Mouse (Mus musculus) midbrain, embryonic 15.5 days (tissue): Measurements from ENCODE around the gene Mrps5. TPM values are rescaled to one million over a fixed set of nuclear protein-coding genes. Genes with fewer than 3 reads are reported as not detected.

Experiments
- ATAC-seq: fragments of 200-750 bp; cut with Nextera tagmentation; replicated peaks from 2 replicates; pipeline ENCODE4 v1.8.0; 2017; ENCODE audit warnings: moderate TSS enrichment
- H3K27ac ChIP-seq: fragments of 300-500 bp; sonication (generic); 2 replicates; pipeline ENCODE4 v1.5.1; 2015; ENCODE audit warnings: mild to moderate bottlenecking, inconsistent platforms
- H3K27me3 ChIP-seq: fragments of 300-500 bp; sonication (generic); replicated peaks from 2 replicates; pipeline ENCODE4 v1.6.1; 2015; ENCODE audit warnings: inconsistent platforms
- H3K36me3 ChIP-seq: fragments of 300-500 bp; sonication (generic); replicated peaks from 2 replicates; pipeline ENCODE4 v1.6.1; 2015; ENCODE audit warnings: inconsistent platforms
- H3K4me1 ChIP-seq: fragments of 300-500 bp; sonication (generic); 2 replicates; pipeline ENCODE4 v1.6.1; 2015; ENCODE audit warnings: inconsistent platforms
- H3K4me2 ChIP-seq: fragments of 300-500 bp; sonication (generic); 2 replicates; pipeline ENCODE4 v1.6.1; 2015; ENCODE audit warnings: inconsistent platforms, mild to moderate bottlenecking, moderate library complexity
- H3K4me3 ChIP-seq: fragments of 300-500 bp; sonication (generic); 2 replicates; pipeline ENCODE4 v1.5.1; 2015; ENCODE audit warnings: mild to moderate bottlenecking, inconsistent platforms
- H3K9ac ChIP-seq: fragments of 300-500 bp; sonication (generic); 2 replicates; pipeline ENCODE4 v1.6.1; 2015; ENCODE audit warnings: mild to moderate bottlenecking, inconsistent platforms
- H3K9me3 ChIP-seq: fragments of 300-500 bp; sonication (generic); 2 replicates; pipeline ENCODE4 v1.6.1; 2016; ENCODE audit warnings: inconsistent platforms
- WGBS: fragments of 180-500 bp; shearing (Covaris S2); methylation state at CpG from one replicate; pipeline ENCODE4 v1.1.7; 2015; ENCODE audit warnings: mixed read lengths; 5-methylcytosine and 5-hydroxymethylcytosine counted together
- polyA plus RNA-seq: library from polyadenylated mRNA; unstranded; fragments of >200 nt; fragmentation: Nextera tagmentation; extraction: Ambion mirVana; gene quantifications from 2 replicates; pipeline ENCODE4 v1.2.1, GENCODE M21; 2015

The Mrps5 gene
- 145 and 151 TPM in 2 replicates for polyA plus RNA-seq

DNA sequence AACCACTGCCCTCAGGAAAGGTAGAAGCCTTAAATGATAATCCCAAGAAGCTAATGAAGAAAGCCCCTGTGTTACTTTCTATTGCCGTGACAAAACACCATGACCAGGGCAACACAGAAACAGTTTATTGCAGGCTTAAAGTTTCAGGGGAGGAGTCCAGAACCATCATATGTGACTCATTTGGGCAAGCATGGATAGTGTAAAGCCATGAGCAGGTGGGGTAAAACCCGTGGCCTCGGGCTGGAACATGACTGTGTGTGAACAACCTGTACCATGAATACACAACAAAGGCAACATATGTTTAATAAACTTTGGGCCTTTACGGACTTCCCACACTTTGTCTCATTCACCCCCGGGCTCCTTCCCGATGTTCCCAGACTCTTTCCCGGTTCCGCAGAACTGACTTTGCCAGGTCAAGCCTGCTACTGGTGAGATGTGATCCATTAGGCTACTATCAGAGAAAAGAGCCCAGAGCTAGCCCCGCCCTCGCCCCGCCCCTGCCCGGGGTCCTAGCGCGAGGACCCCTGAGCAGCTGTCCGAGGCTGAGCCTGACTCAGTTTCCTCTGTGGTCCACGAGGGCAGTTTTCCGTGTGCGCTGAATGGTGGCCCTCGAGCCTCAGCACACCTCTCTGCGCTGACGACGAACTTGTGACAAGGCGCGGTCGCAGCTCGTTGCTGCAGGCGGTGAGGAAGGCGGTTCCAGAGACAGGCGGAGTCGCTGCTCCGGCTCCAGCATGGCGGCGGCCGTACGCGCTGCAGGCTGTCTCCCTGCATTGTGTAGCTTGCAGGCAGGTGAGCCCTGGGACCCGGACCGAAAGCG lies at the start of gene Mrps5, which contains the start of gene Zfp661:
TSS of gene Mrps5 (plus strand) at position 529 of the 820 bp plus-strand sequence.
TSS of gene Zfp661 (minus strand) at position 401 of the 820 bp plus-strand sequence.
- peak within 1 kb of the TSS; percentile 94 for H3K27ac ChIP-seq
- H3K9ac ChIP-seq = peak within 1 kb of the TSS; percentile 77
- peak within 1 kb of the TSS; percentile 63 for H3K4me2 ChIP-seq
- H3K9me3 ChIP-seq = no peaks in the 10 kb centered on the region
- no peaks in the 10 kb centered on the region for H3K36me3 ChIP-seq
- H3K4me1 ChIP-seq = peaks cover 37% of the 10 kb centered on the region
- WGBS = 5% methylated on average over 39 of the region's 39 CpGs
- ATAC-seq = peak; percentile 85
- H3K4me3 ChIP-seq = peak within 1 kb of the TSS; percentile 75
- H3K27me3 ChIP-seq = no peaks in the 10 kb centered on the region

DNA sequence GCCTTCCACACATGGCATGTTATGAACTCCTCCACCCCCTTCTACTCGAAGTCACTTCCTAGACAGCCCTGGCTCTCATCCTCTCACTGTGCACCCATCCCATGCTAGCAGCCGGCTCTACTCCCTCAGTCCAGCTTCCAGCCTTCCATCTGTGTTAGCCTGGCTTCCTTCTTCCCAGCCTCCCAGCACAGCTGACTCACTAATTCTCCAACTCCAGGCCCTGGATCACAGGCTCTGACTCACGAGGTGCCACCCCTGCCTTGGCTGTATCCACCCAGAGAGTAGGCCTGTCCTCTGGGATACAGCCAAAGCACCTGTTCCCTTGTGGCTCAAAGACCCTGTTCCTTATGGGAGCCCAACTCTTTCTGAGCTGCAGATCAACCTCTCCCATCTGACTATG lies 49.5 kb upstream of the Mrps5 start:
- Histone ChIP-seq H3K4me2 (no peak overlapping the region), H3K9me3 (no peaks in the 10 kb centered on the region), H3K9ac (no peak overlapping the region), H3K36me3 (no peaks in the 10 kb centered on the region), H3K27ac (no peak overlapping the region), H3K4me1 (0 out of 2 replicates have a peak, but pooled peaks cover 3% of the 10 kb centered on the region), H3K4me3 (no peak overlapping the region), H3K27me3 (peaks cover 37% of the 10 kb centered on the region)
- no peak for ATAC-seq
- 75% methylated on average over 3 of the region's 3 CpGs for WGBS

- H3K27me3 ChIP-seq = peaks cover 48% of the 10 kb centered on the region
- ATAC-seq = 0 out of 2 replicates have a peak, but pooled peaks have one; percentile 27
- no peak overlapping the region for H3K9ac ChIP-seq
- H3K4me1 ChIP-seq = 0 out of 2 replicates have a peak, but pooled peaks cover 3% of the 10 kb centered on the region
- H3K4me2 ChIP-seq = no peak overlapping the region
- H3K36me3 ChIP-seq = no peaks in the 10 kb centered on the region
- no peaks in the 10 kb centered on the region for H3K9me3 ChIP-seq
- no peak overlapping the region for H3K4me3 ChIP-seq
- no peak overlapping the region for H3K27ac ChIP-seq
- WGBS = 20% methylated on average over 4 of the region's 4 CpGs
Measured at GRCm38 (mm10) chr2:127539494-127539893, 47.5 kb upstream of the Mrps5 start.

GRCm38 (mm10) chr2:127541185-127541584 lies 45.8 kb upstream of the Mrps5 start, which contains the start of gene Prom2:
Gene Prom2, minus strand, starts transcription at chr2:127541467.
- H3K9ac ChIP-seq = no peak within 1 kb of the TSS
- no peaks in the 10 kb centered on the region for H3K36me3 ChIP-seq
- no peak for ATAC-seq
- H3K4me3 ChIP-seq = peak within 1 kb of the TSS; percentile 14; the same call in 1 of the 2 replicates
- peak within 1 kb of the TSS; percentile 28 for H3K4me2 ChIP-seq
- peaks cover 48% of the 10 kb centered on the region for H3K27me3 ChIP-seq
- WGBS = 6% methylated on average over 29 of the region's 29 CpGs
- no peaks in the 10 kb centered on the region for H3K9me3 ChIP-seq
- no peak within 1 kb of the TSS for H3K27ac ChIP-seq
- 0 out of 2 replicates have a peak, but pooled peaks cover 3% of the 10 kb centered on the region for H3K4me1 ChIP-seq

GRCm38 (mm10) chr2:127541697-127542096 lies 45.3 kb upstream of the Mrps5 start:
- ATAC-seq = no peak
- H3K4me2 ChIP-seq = no peak overlapping the region
- WGBS = 86% methylated on average over 2 of the region's 2 CpGs
- no peak overlapping the region for H3K9ac ChIP-seq
- peaks cover 48% of the 10 kb centered on the region for H3K27me3 ChIP-seq
- H3K36me3 ChIP-seq = no peaks in the 10 kb centered on the region
- no peak overlapping the region for H3K4me3 ChIP-seq
- H3K27ac ChIP-seq = no peak overlapping the region
- no peaks in the 10 kb centered on the region for H3K9me3 ChIP-seq
- 0 out of 2 replicates have a peak, but pooled peaks cover 3% of the 10 kb centered on the region for H3K4me1 ChIP-seq

DNA sequence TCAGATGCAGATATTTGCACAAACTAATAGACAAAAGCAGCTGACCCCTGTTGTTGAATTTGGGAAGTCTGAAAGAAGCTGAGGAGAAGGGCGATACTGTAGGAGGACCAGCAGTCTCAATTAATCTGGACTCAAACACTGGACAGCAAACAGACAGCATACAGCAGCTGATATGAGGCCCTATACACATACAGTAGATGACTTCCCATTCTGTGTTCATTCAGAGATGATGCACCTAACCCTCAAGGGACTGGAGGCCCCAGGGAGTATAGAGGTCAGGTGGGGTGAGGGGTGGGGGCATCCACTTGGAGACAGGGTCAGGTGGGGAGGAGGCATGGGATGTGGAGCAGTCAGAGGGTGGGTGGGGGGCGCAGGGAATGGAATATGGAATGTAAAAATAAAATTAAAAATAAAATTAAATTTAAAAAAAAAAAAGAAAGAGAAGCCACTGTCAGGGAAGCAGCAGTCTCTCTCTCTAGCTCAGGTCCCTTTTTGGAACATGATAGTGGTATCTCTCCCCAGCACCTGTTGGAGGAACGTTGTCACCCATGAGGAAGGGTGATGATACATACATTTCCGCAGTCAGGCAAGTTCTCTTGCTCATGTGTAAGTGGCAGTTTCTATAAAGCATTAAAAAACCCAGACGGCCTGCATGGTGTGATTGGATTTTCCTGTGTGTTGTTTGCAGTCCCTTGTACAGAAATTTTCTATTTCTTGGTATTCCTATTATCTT lies 38.5 kb upstream of the Mrps5 start:
- Histone ChIP-seq H3K27me3 (0 out of 2 replicates have a peak, but pooled peaks cover 3% of the 10 kb centered on the region), H3K4me3 (no peak overlapping the region), H3K9me3 (no peaks in the 10 kb centered on the region), H3K4me1 (no peaks in the 10 kb centered on the region), H3K9ac (no peak overlapping the region), H3K4me2 (no peak overlapping the region), H3K36me3 (no peaks in the 10 kb centered on the region), H3K27ac (no peak overlapping the region)
- no peak for ATAC-seq
- 76% methylated on average over 5 of the region's 5 CpGs for WGBS

- H3K36me3 ChIP-seq = no peaks in the 10 kb centered on the region
- no peak overlapping the region for H3K27ac ChIP-seq
- no peak overlapping the region for H3K4me3 ChIP-seq
- H3K4me2 ChIP-seq = no peak overlapping the region
- ATAC-seq = no peak
- no peaks in the 10 kb centered on the region for H3K9me3 ChIP-seq
- H3K27me3 ChIP-seq = no peaks in the 10 kb centered on the region
- H3K9ac ChIP-seq = no peak overlapping the region
- H3K4me1 ChIP-seq = no peaks in the 10 kb centered on the region
Measured at GRCm38 (mm10) chr2:127549711-127550110, 37.3 kb upstream of the Mrps5 start.

DNA sequence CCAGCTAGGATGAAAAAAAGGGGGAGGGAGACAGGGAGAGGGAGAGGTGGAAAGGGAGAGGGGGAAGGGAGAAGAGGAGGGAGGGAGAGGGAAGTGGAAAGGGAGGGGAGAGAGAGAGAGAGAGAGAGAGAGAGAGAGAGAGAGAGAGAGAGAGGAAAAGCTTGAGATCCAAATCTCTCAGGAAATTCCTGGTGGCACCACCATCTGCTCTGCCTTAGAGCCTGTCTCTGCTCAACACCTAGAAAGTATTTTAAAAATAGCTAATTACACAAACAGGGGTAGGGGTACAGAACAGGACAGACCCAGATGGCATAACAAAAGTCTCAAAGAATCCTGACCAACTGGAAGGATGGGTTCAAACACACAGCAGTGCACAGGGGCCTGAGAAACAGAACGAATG lies 36.6 kb upstream of the Mrps5 start:
- no peaks in the 10 kb centered on the region for H3K9me3 ChIP-seq
- no peak overlapping the region for H3K4me3 ChIP-seq
- 74% methylated on average over 1 of the region's 1 CpGs for WGBS

GRCm38 (mm10) chr2:127551078-127551477 lies 35.9 kb upstream of the Mrps5 start:
- no peak for ATAC-seq
- no peaks in the 10 kb centered on the region for H3K4me1 ChIP-seq
- H3K9me3 ChIP-seq = no peaks in the 10 kb centered on the region
- no peak overlapping the region for H3K4me2 ChIP-seq
- H3K36me3 ChIP-seq = no peaks in the 10 kb centered on the region
- H3K4me3 ChIP-seq = no peak overlapping the region
- no peak overlapping the region for H3K9ac ChIP-seq
- H3K27ac ChIP-seq = no peak overlapping the region
- WGBS = 60% methylated on average over 5 of the region's 5 CpGs
- no peaks in the 10 kb centered on the region for H3K27me3 ChIP-seq

More for the DNA sequence above, 36.6 kb upstream of the Mrps5 start:
- no peak overlapping the region for H3K9ac ChIP-seq
- no peaks in the 10 kb centered on the region for H3K27me3 ChIP-seq
- no peaks in the 10 kb centered on the region for H3K4me1 ChIP-seq
- no peak overlapping the region for H3K4me2 ChIP-seq
- H3K36me3 ChIP-seq = no peaks in the 10 kb centered on the region
- ATAC-seq = no peak
- no peak overlapping the region for H3K27ac ChIP-seq

DNA sequence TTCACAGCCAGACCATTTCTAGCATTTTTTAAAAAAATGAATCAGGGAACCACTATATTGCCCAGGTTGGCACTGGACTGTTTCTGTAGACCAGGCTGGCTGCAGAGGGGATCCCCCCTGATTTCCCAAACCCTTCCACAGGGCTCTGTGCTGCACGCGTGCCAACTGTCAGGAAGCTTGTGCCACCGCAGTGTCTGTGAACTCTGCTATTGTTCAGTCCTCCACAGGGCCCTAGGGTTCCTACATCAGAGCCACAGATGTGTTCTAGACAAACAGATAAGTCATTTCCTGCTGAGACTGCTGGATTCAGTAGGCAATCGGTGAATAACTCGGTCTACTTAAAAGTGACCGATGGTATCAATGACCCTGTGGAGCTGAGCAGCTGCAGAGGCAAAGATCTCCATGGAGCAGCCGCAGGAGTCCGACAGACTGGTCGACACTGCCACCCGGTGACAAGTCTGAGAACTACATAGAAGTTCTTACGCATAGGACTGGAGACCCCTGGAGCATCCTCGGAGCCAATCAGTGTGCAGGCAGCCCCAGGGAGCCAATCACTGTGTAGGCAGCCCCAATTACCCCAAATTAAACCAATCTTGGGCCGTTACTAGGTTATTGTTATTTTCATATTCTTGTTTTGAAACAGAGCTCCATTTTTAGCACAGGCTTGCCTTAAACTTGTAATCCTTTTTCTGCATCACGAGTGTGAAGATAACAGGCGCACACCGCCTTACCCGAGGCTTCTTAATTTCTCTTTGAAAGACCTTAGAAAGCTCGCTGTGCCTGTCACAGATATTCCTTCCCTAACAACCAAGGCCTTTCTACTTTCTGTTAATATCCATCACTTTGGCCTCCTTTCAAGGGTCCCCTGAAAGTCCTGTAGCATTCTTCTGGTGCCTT lies 27.7 kb upstream of the Mrps5 start:
- WGBS = 10% methylated on average over 18 of the region's 18 CpGs
- no peaks in the 10 kb centered on the region for H3K36me3 ChIP-seq
- no peaks in the 10 kb centered on the region for H3K9me3 ChIP-seq
- peak overlapping the region; percentile 40; the same call in 1 of the 2 replicates for H3K27ac ChIP-seq
- H3K4me1 ChIP-seq = peaks cover 10% of the 10 kb centered on the region
- H3K27me3 ChIP-seq = peaks cover 13% of the 10 kb centered on the region; the same call in 1 of the 2 replicates
- H3K4me3 ChIP-seq = peak overlapping the region; percentile 33
- H3K4me2 ChIP-seq = peak overlapping the region; percentile 58
- H3K9ac ChIP-seq = no peak overlapping the region; the same call in 1 of the 2 replicates
- ATAC-seq = peak; percentile 100

DNA sequence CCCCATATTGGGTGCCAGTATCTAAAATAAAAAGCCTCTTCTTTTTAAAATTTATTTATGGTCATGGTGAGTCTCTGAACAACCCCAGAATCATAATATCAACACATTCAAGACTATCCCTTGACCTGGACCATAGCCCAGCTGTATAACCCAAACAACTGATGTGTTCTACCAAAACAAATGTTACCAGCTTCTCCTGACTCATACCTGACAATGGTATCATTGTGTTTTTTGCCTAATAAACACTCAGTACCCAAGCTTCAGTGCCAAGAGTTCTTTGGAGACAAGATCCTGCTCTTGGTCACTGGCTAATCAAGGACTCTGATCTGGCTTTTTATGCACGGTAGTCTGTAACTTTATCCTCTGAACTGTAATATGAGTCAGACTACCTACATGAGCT lies 13.7 kb upstream of the Mrps5 start:
- no peak for ATAC-seq
- Histone ChIP-seq H3K9me3 (no peaks in the 10 kb centered on the region), H3K27ac (no peak overlapping the region), H3K4me3 (no peak overlapping the region), H3K4me2 (no peak overlapping the region), H3K36me3 (peaks cover 20% of the 10 kb centered on the region), H3K9ac (no peak overlapping the region), H3K27me3 (no peaks in the 10 kb centered on the region), H3K4me1 (no peaks in the 10 kb centered on the region)
- 84% methylated on average over 1 of the region's 1 CpGs for WGBS
